Mouse (Mus musculus): ENCODE measurements around the gene Creld1.

GRCm38 (mm10) chr6:113457952-113458534, 25.1 kb upstream of the Creld1 start, which contains the start of gene Il17re:
- TF ChIP-seq ELF1 (IDR thresholded peaks at IDR 0.05; ENCODE audit: low read depth, low read length) (no peak), POLR2A (IDR thresholded peaks at IDR 0.05; ENCODE audit: control insufficient read depth in 1 of 2, insufficient read depth in 1 of 2, low read depth in 1 of 2, low read length in 2 of 2, poor library complexity in 1 of 2) (no peak), MAX (IDR thresholded peaks at IDR 0.05; ENCODE audit: low read length) (no peak), TBP (IDR thresholded peaks at IDR 0.05; ENCODE audit: low read depth, low read length) (no peak)
